Mouse (Mus musculus): ENCODE data around the gene Cabp1.

Cabp1 gene

GRCm38 (mm10) chr5:115208601-115209000, 14.4 kb upstream of the Cabp1 start:
- DNase-seq (ENCODE audit: low spot score), result no peak

GRCm38 (mm10) chr5:115207892-115208291, 13.7 kb upstream of the Cabp1 start:
- DNase-seq (ENCODE audit: low spot score), result no peak

GRCm38 (mm10) chr5:115207244-115207643, 13.1 kb upstream of the Cabp1 start:
- no peak for DNase-seq (ENCODE audit: low spot score)

- no peak for DNase-seq (ENCODE audit: low spot score)
Measured at GRCm38 (mm10) chr5:115204562-115205311, 10.6 kb upstream of the Cabp1 start.

GRCm38 (mm10) chr5:115203735-115204561, 9.8 kb upstream of the Cabp1 start:
- DNase-seq (ENCODE audit: low spot score), result no peak

- DNase-seq (ENCODE audit: low spot score), result no peak
Measured at GRCm38 (mm10) chr5:115194626-115195221, 543 bp upstream of the Cabp1 start.

GRCm38 (mm10) chr5:115193226-115193625, 955 bp downstream of the Cabp1 start:
- DNase-seq (ENCODE audit: low spot score), result no peak

- DNase-seq (ENCODE audit: low spot score), result no peak
Measured at GRCm38 (mm10) chr5:115192828-115193195, 1.4 kb downstream of the Cabp1 start.

- DNase-seq (ENCODE audit: low spot score), result no peak
Measured at GRCm38 (mm10) chr5:115191880-115192827, 2.0 kb downstream of the Cabp1 start.

GRCm38 (mm10) chr5:115190081-115190480, 4.1 kb downstream of the Cabp1 start:
- DNase-seq (ENCODE audit: low spot score), result no peak

GRCm38 (mm10) chr5:115188824-115189223, 5.4 kb downstream of the Cabp1 start:
- DNase-seq (ENCODE audit: low spot score), result no peak

- peak; percentile 88 for DNase-seq (ENCODE audit: low spot score)
Measured at GRCm38 (mm10) chr5:115187188-115188131, 6.7 kb downstream of the Cabp1 start.

- DNase-seq (ENCODE audit: low spot score), result no peak
Measured at GRCm38 (mm10) chr5:115186371-115187073, 7.7 kb downstream of the Cabp1 start.

GRCm38 (mm10) chr5:115184726-115185125, 9.5 kb downstream of the Cabp1 start:
- no peak for DNase-seq (ENCODE audit: low spot score)

GRCm38 (mm10) chr5:115183482-115183881, 10.7 kb downstream of the Cabp1 start:
- no peak for DNase-seq (ENCODE audit: low spot score)

- DNase-seq (ENCODE audit: low spot score), result no peak
Measured at GRCm38 (mm10) chr5:115182925-115183324, 11.3 kb downstream of the Cabp1 start.

- DNase-seq (ENCODE audit: low spot score), result no peak
Measured at GRCm38 (mm10) chr5:115181248-115181940, 12.8 kb downstream of the Cabp1 start.

GRCm38 (mm10) chr5:115179596-115179995, 14.6 kb downstream of the Cabp1 start:
- no peak for DNase-seq (ENCODE audit: low spot score)

GRCm38 (mm10) chr5:115177866-115178265, 16.3 kb downstream of the Cabp1 start:
- DNase-seq (ENCODE audit: low spot score), result no peak
